Mouse (Mus musculus) forebrain, embryonic 10.5 days (tissue): ENCODE measurements around the gene Bahcc1. TPM values are rescaled to one million over a fixed set of nuclear protein-coding genes. Genes with fewer than 3 reads are reported as not detected.

Experiments used
- DNase-seq: peaks from one replicate; pipeline ENCODE4 v3.0.0-alpha.2; 2017; ENCODE audit warnings: low spot score; ENCODE audit errors: extremely low spot score
- H3K27ac ChIP-seq: fragments of 300-500 bp; sonication (generic); 2 replicates; pipeline ENCODE4 v1.5.1; 2016; ENCODE audit warnings: mild to moderate bottlenecking
- H3K27me3 ChIP-seq: fragments of 300-500 bp; sonication (generic); 2 replicates; pipeline ENCODE4 v1.6.1; 2016; ENCODE audit warnings: mild to moderate bottlenecking; ENCODE audit not compliant: poor library complexity, severe bottlenecking
- H3K36me3 ChIP-seq: fragments of 300-500 bp; sonication (generic); replicated peaks from 2 replicates; pipeline ENCODE4 v1.6.1; 2016; ENCODE audit warnings: mild to moderate bottlenecking, moderate library complexity
- H3K4me1 ChIP-seq: fragments of 300-500 bp; sonication (generic); 2 replicates; pipeline ENCODE4 v1.6.1; 2016
- H3K4me3 ChIP-seq: fragments of 300-500 bp; sonication (generic); 2 replicates; pipeline ENCODE4 v1.5.1; 2016; ENCODE audit warnings: mild to moderate bottlenecking, moderate library complexity
- H3K9me3 ChIP-seq: fragments of 300-500 bp; sonication (generic); 2 replicates; pipeline ENCODE4 v1.6.1; 2016; ENCODE audit warnings: mild to moderate bottlenecking, moderate library complexity
- WGBS: fragments of 180-500 bp; shearing (Covaris S2); methylation state at CpG from one replicate; pipeline ENCODE4 v1.1.7; 2016; 5-methylcytosine and 5-hydroxymethylcytosine counted together
- polyA plus RNA-seq: library from polyadenylated mRNA; unstranded; fragments of >200 nt; fragmentation: Nextera tagmentation; extraction: Ambion mirVana; gene quantifications from 2 replicates; pipeline ENCODE4 v1.2.1, GENCODE M21; 2016

Bahcc1 gene
- polyA plus RNA-seq, 1 experiment from 2014 or later = 16.1 TPM

- no peaks in the 10 kb centered on the region for H3K9me3 ChIP-seq
- peak overlapping the region; percentile 100 for H3K27ac ChIP-seq
- H3K4me1 ChIP-seq = peaks cover 93% of the 10 kb centered on the region
- H3K27me3 ChIP-seq = peaks cover 33% of the 10 kb centered on the region
- peaks cover 3% of the 10 kb centered on the region; the same call in 1 of the 2 replicates for H3K36me3 ChIP-seq
- DNase-seq = peak; percentile 25
- WGBS = 63% methylated on average over 12 of the region's 12 CpGs
- peak overlapping the region; percentile 96; the same call in 1 of the 2 replicates for H3K4me3 ChIP-seq
Observed at GRCm38 (mm10) chr11:120226421-120227280, 6.1 kb upstream of the Bahcc1 start.

GRCm38 (mm10) chr11:120227571-120228051 lies 5.1 kb upstream of the Bahcc1 start:
- Histone ChIP-seq H3K36me3 (peaks cover 3% of the 10 kb centered on the region; the same call in 1 of the 2 replicates), H3K27ac (peak overlapping the region; percentile 100), H3K9me3 (no peaks in the 10 kb centered on the region), H3K4me3 (peak overlapping the region; percentile 96), H3K27me3 (peaks cover 33% of the 10 kb centered on the region), H3K4me1 (peaks cover 93% of the 10 kb centered on the region)
- WGBS = 12% methylated on average over 8 of the region's 8 CpGs
- DNase-seq = peak; percentile 19

GRCm38 (mm10) chr11:120228116-120228890 lies 4.4 kb upstream of the Bahcc1 start:
- peak; percentile 39 for DNase-seq
- peaks cover 90% of the 10 kb centered on the region for H3K4me1 ChIP-seq
- H3K36me3 ChIP-seq = peaks cover 3% of the 10 kb centered on the region; the same call in 1 of the 2 replicates
- H3K4me3 ChIP-seq = peak overlapping the region; percentile 96
- no peaks in the 10 kb centered on the region for H3K9me3 ChIP-seq
- 39% methylated on average over 9 of the region's 9 CpGs for WGBS
- H3K27me3 ChIP-seq = peaks cover 33% of the 10 kb centered on the region
- H3K27ac ChIP-seq = peak overlapping the region; percentile 100

GRCm38 (mm10) chr11:120228911-120229437 lies 3.8 kb upstream of the Bahcc1 start:
- 32% methylated on average over 7 of the region's 7 CpGs for WGBS
- Histone ChIP-seq H3K27ac (peak overlapping the region; percentile 100), H3K27me3 (peaks cover 33% of the 10 kb centered on the region), H3K36me3 (peaks cover 3% of the 10 kb centered on the region; the same call in 1 of the 2 replicates), H3K9me3 (no peaks in the 10 kb centered on the region), H3K4me1 (peaks cover 84% of the 10 kb centered on the region), H3K4me3 (peak overlapping the region; percentile 96)
- DNase-seq = peak; percentile 34

- peaks cover 24% of the 10 kb centered on the region; the same call in 1 of the 2 replicates for H3K27me3 ChIP-seq
- H3K9me3 ChIP-seq = no peaks in the 10 kb centered on the region
- 2% methylated on average over 42 of the region's 42 CpGs for WGBS
- H3K4me1 ChIP-seq = peaks cover 72% of the 10 kb centered on the region
- H3K36me3 ChIP-seq = peaks cover 3% of the 10 kb centered on the region; the same call in 1 of the 2 replicates
- peak; percentile 61 for DNase-seq
- peak overlapping the region; percentile 96 for H3K4me3 ChIP-seq
- peak overlapping the region; percentile 100 for H3K27ac ChIP-seq
Observed at GRCm38 (mm10) chr11:120229861-120230751, 2.6 kb upstream of the Bahcc1 start.

GRCm38 (mm10) chr11:120230841-120231370 lies 1.8 kb upstream of the Bahcc1 start:
- peak overlapping the region; percentile 96 for H3K4me3 ChIP-seq
- WGBS = under 1% methylated on average over 58 of the region's 58 CpGs
- peaks cover 3% of the 10 kb centered on the region; the same call in 1 of the 2 replicates for H3K36me3 ChIP-seq
- H3K9me3 ChIP-seq = no peaks in the 10 kb centered on the region
- H3K4me1 ChIP-seq = peaks cover 69% of the 10 kb centered on the region
- H3K27me3 ChIP-seq = peaks cover 20% of the 10 kb centered on the region; the same call in 1 of the 2 replicates
- peak; percentile 76 for DNase-seq
- H3K27ac ChIP-seq = peak overlapping the region; percentile 100

- H3K4me3 ChIP-seq = peak overlapping the region; percentile 96
- peaks cover 20% of the 10 kb centered on the region for H3K27me3 ChIP-seq
- peaks cover 66% of the 10 kb centered on the region for H3K4me1 ChIP-seq
- no peaks in the 10 kb centered on the region for H3K9me3 ChIP-seq
- under 1% methylated on average over 27 of the region's 27 CpGs for WGBS
- peak; percentile 100 for DNase-seq
- H3K27ac ChIP-seq = peak overlapping the region; percentile 100
- H3K36me3 ChIP-seq = peaks cover 3% of the 10 kb centered on the region; the same call in 1 of the 2 replicates
Observed at GRCm38 (mm10) chr11:120231379-120231778, 1.4 kb upstream of the Bahcc1 start.

GRCm38 (mm10) chr11:120233441-120234135 lies 841 bp downstream of the Bahcc1 start:
- peaks cover 13% of the 10 kb centered on the region for H3K36me3 ChIP-seq
- H3K9me3 ChIP-seq = no peaks in the 10 kb centered on the region
- H3K27ac ChIP-seq = peak overlapping the region; percentile 100
- WGBS = under 1% methylated on average over 51 of the region's 51 CpGs
- peak; percentile 74 for DNase-seq
- peak overlapping the region; percentile 96 for H3K4me3 ChIP-seq
- H3K4me1 ChIP-seq = peaks cover 65% of the 10 kb centered on the region
- peaks cover 4% of the 10 kb centered on the region; the same call in 1 of the 2 replicates for H3K27me3 ChIP-seq

GRCm38 (mm10) chr11:120234136-120234775 lies 1.5 kb downstream of the Bahcc1 start:
- peak overlapping the region; percentile 96 for H3K4me3 ChIP-seq
- peaks cover 17% of the 10 kb centered on the region for H3K36me3 ChIP-seq
- peaks cover 4% of the 10 kb centered on the region; the same call in 1 of the 2 replicates for H3K27me3 ChIP-seq
- DNase-seq = no peak
- 0% methylated on average over 52 of the region's 52 CpGs for WGBS
- peaks cover 65% of the 10 kb centered on the region for H3K4me1 ChIP-seq
- H3K9me3 ChIP-seq = no peaks in the 10 kb centered on the region
- peak overlapping the region; percentile 100 for H3K27ac ChIP-seq

GRCm38 (mm10) chr11:120234776-120235181 lies 2.0 kb downstream of the Bahcc1 start:
- H3K9me3 ChIP-seq = no peaks in the 10 kb centered on the region
- under 1% methylated on average over 39 of the region's 39 CpGs for WGBS
- peaks cover 65% of the 10 kb centered on the region for H3K4me1 ChIP-seq
- H3K36me3 ChIP-seq = peaks cover 17% of the 10 kb centered on the region
- peaks cover 4% of the 10 kb centered on the region; the same call in 1 of the 2 replicates for H3K27me3 ChIP-seq
- peak; percentile 83 for DNase-seq
- H3K4me3 ChIP-seq = peak overlapping the region; percentile 96
- peak overlapping the region; percentile 100 for H3K27ac ChIP-seq
